In the genomic region with DNA sequence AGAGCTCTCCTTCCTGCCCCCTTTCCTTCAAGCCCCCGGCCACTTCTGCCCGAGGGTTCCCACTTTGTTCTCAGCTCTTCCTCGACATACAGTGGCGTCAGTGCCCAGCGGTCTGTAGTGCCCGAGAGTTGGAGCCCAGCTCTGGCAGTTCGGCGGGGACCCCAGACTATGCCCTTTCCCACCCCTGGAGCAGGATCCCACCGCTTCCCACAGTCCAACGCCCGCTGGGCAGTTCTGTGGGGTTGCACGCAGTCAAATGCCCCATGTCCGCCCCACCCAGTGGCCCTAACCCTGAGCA, we compare ENCODE assay signal across 11 mouse cellular contexts. TPM values are rescaled to one million over a fixed set of nuclear protein-coding genes. Genes with fewer than 3 reads are reported as not detected.
DNase-seq lines count a peak whose midpoint lies in the region; ATAC-seq lines count a peak whose summit lies in the region.
"Had no signal": no experiment of that assay in that cellular context is flagged by ENCODE, and none has a peak within 500 bp of the region (broad histone marks: within the 10 kb centered on the region; RNA-seq: fewer than 3 reads in every experiment).

No protein-coding gene starts in this region.

- H3K4me1 ChIP-seq in kidney, embryonic 16.5 days (ENCODE audit: insufficient read depth, low read length) = peaks cover 10% of the 10 kb centered on the region; the same call in 1 of the 2 replicates
- H3K4me1 ChIP-seq in embryonic facial prominence, embryonic 13.5 days = 0 out of 2 replicates have a peak, but pooled peaks cover 5% of the 10 kb centered on the region
- peaks cover 9% of the 10 kb centered on the region for H3K4me1 ChIP-seq in hindbrain, embryonic 13.5 days (replicated peaks)
- peaks cover 7% of the 10 kb centered on the region; the same call in 1 of the 2 replicates for H3K4me1 ChIP-seq in midbrain, embryonic 15.5 days

- H3K27ac ChIP-seq in kidney, embryonic 16.5 days (ENCODE audit: low read length) = no peak overlapping the region
- H3K27ac ChIP-seq in embryonic facial prominence, embryonic 13.5 days = no peak overlapping the region
- no peak overlapping the region for H3K27ac ChIP-seq in hindbrain, embryonic 13.5 days
- H3K27ac ChIP-seq in midbrain, embryonic 15.5 days = no peak overlapping the region
- H3K27ac ChIP-seq: liver, embryonic 15.5 days had no signal

- H3K36me3 ChIP-seq in kidney, embryonic 16.5 days (ENCODE audit: insufficient read depth, low read length) = no peaks in the 10 kb centered on the region
- no peaks in the 10 kb centered on the region for H3K36me3 ChIP-seq in embryonic facial prominence, embryonic 13.5 days
- H3K36me3 ChIP-seq in hindbrain, embryonic 13.5 days = no peaks in the 10 kb centered on the region
- no peaks in the 10 kb centered on the region for H3K36me3 ChIP-seq in midbrain, embryonic 15.5 days (replicated peaks)
- H3K36me3 ChIP-seq: liver, embryonic 15.5 days had no signal

- peaks cover 3% of the 10 kb centered on the region; the same call in 1 of the 2 replicates for H3K9me3 ChIP-seq in kidney, embryonic 16.5 days (ENCODE audit: low read length)
- H3K9me3 ChIP-seq in embryonic facial prominence, embryonic 13.5 days = peaks cover 3% of the 10 kb centered on the region; the same call in 1 of the 2 replicates
- no peaks in the 10 kb centered on the region for H3K9me3 ChIP-seq in hindbrain, embryonic 13.5 days
- no peaks in the 10 kb centered on the region for H3K9me3 ChIP-seq in midbrain, embryonic 15.5 days
- H3K9me3 ChIP-seq: liver, embryonic 15.5 days had no signal

- H3K9ac ChIP-seq in kidney, embryonic 16.5 days (replicated peaks; ENCODE audit: low read length) = 0 out of 2 replicates have a peak overlapping the region, but pooled peaks have one; percentile 26
- H3K9ac ChIP-seq in embryonic facial prominence, embryonic 13.5 days = peak overlapping the region; percentile 49
- peak overlapping the region; percentile 46 for H3K9ac ChIP-seq in hindbrain, embryonic 13.5 days
- no peak overlapping the region for H3K9ac ChIP-seq in midbrain, embryonic 15.5 days
- H3K9ac ChIP-seq: liver, embryonic 15.5 days had no signal

- H3K4me2 ChIP-seq in kidney, embryonic 16.5 days (replicated peaks; ENCODE audit: low read depth, low read length) = peak overlapping the region; percentile 37
- peak overlapping the region; percentile 45 for H3K4me2 ChIP-seq in embryonic facial prominence, embryonic 13.5 days
- H3K4me2 ChIP-seq in hindbrain, embryonic 13.5 days = peak overlapping the region; percentile 40
- peak overlapping the region; percentile 41 for H3K4me2 ChIP-seq in midbrain, embryonic 15.5 days
- H3K4me2 ChIP-seq: liver, embryonic 15.5 days had no signal

- H3K27me3 ChIP-seq in kidney, embryonic 16.5 days (ENCODE audit: insufficient read depth, low read length) = no peaks in the 10 kb centered on the region
- H3K27me3 ChIP-seq in embryonic facial prominence, embryonic 13.5 days = peaks cover 23% of the 10 kb centered on the region
- peaks cover 22% of the 10 kb centered on the region for H3K27me3 ChIP-seq in hindbrain, embryonic 13.5 days
- peaks cover 6% of the 10 kb centered on the region; the same call in 1 of the 2 replicates for H3K27me3 ChIP-seq in midbrain, embryonic 15.5 days (replicated peaks)

- peak overlapping the region; percentile 8; the same call in 1 of the 2 replicates for H3K4me3 ChIP-seq in kidney, embryonic 16.5 days (ENCODE audit: low read length)
- H3K4me3 ChIP-seq in embryonic facial prominence, embryonic 13.5 days = 0 out of 2 replicates have a peak overlapping the region, but pooled peaks have one; percentile 14
- H3K4me3 ChIP-seq in hindbrain, embryonic 13.5 days = peak overlapping the region; percentile 22
- H3K4me3 ChIP-seq in midbrain, embryonic 15.5 days = peak overlapping the region; percentile 5; the same call in 1 of the 2 replicates
- H3K4me3 ChIP-seq: liver, embryonic 15.5 days had no signal

- no peak for DNase-seq in kidney, postnatal 14 days
- DNase-seq in adrenal gland, postnatal 14 days = no peak
- DNase-seq in B cell, adult 2 months = no peak
- DNase-seq in layer of hippocampus, adult 9-10 months (ENCODE audit: low spot score) = no peak
- DNase-seq: kidney, adult 8-10 months had no signal

- peak; percentile 11; the same call in 1 of the 2 replicates for ATAC-seq in kidney, embryonic 16.5 days (ENCODE audit: low FRiP score, low TSS enrichment)
- ATAC-seq in embryonic facial prominence, embryonic 13.5 days (ENCODE audit: insufficient number of reproducible peaks, insufficient read depth, low FRiP score, low TSS enrichment, low read depth) = no peak
- no peak for ATAC-seq in hindbrain, embryonic 13.5 days (ENCODE audit: low FRiP score)
- no peak for ATAC-seq in midbrain, embryonic 15.5 days (replicated peaks)

- WGBS in kidney, embryonic 16.5 days = 38% methylated on average over 13 of the region's 13 CpGs
- WGBS in embryonic facial prominence, embryonic 13.5 days = 31% methylated on average over 13 of the region's 13 CpGs
- 31% methylated on average over 13 of the region's 13 CpGs for WGBS in hindbrain, embryonic 13.5 days
- 28% methylated on average over 13 of the region's 13 CpGs for WGBS in midbrain, embryonic 15.5 days

RNA-seq across cellular contexts. Expression of a gene that starts 21.0 kb away (rescaled TPM):
- 1.5 and 3.9 TPM in 2 replicates for polyA plus RNA-seq in kidney, embryonic 16.5 days (2015; fragmentation: Nextera tagmentation; extraction: Ambion mirVana)
- polyA plus RNA-seq in embryonic facial prominence, embryonic 13.5 days (2015; fragmentation: Nextera tagmentation; extraction: Ambion mirVana) = 1.1 and 2.8 TPM in 2 replicates
- 1.0 and 2.1 TPM in 2 replicates for polyA plus RNA-seq in hindbrain, embryonic 13.5 days (2015; fragmentation: Nextera tagmentation; extraction: Ambion mirVana)
- polyA plus RNA-seq in midbrain, embryonic 15.5 days (2015; fragmentation: Nextera tagmentation; extraction: Ambion mirVana) = 1.7 and 2.5 TPM in 2 replicates
- total RNA-seq in adrenal gland, postnatal 14 days (2021) = 2.6 and 2.9 TPM in 2 replicates
- total RNA-seq: MEL had no signal
- polyA plus RNA-seq: liver, embryonic 15.5 days had no signal

RNA-seq across cellular contexts. Expression of a gene that starts 48.3 kb away (rescaled TPM):
- 35.4 and 35.9 TPM in 2 replicates for polyA plus RNA-seq in kidney, embryonic 16.5 days (2015; fragmentation: Nextera tagmentation; extraction: Ambion mirVana)
- polyA plus RNA-seq in embryonic facial prominence, embryonic 13.5 days (2015; fragmentation: Nextera tagmentation; extraction: Ambion mirVana) = 73.1 and 77.5 TPM in 2 replicates
- 7.0 and 8.0 TPM in 2 replicates for polyA plus RNA-seq in hindbrain, embryonic 13.5 days (2015; fragmentation: Nextera tagmentation; extraction: Ambion mirVana)
- polyA plus RNA-seq in midbrain, embryonic 15.5 days (2015; fragmentation: Nextera tagmentation; extraction: Ambion mirVana) = 6.7 and 8.6 TPM in 2 replicates
- total RNA-seq in adrenal gland, postnatal 14 days (2021) = 1.9 and 2.6 TPM in 2 replicates
- total RNA-seq: MEL had no signal
